Mouse (Mus musculus) ovary, adult 18-20 months (tissue): ENCODE results near the gene Syne4.

Experiments used
- DNase-seq: peaks from one replicate; pipeline ENCODE4 v3.0.0; 2022; ENCODE audit warnings: low spot score, mixed read lengths

Gene Syne4

DNA sequence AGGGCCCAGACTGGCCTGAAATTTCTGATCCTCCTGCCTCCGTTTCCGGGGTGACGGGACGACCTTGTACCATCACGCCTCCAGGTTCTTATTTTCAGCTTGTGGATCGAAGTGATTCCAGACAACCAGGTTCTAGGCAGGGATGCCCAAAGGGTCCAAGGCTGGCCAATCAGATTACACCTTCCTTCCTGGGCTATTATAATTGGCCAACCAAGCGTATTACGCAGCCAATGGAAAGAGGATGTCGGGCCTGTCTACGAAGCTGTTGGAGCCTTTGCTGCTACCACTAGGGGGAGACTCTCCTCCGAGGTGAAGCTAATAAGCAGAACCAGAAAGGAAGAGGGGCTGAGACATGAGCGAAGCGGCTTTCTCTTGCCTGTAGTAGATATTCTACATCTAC, 17.3 kb downstream of the Syne4 start:
- peak; percentile 36 for DNase-seq

DNA sequence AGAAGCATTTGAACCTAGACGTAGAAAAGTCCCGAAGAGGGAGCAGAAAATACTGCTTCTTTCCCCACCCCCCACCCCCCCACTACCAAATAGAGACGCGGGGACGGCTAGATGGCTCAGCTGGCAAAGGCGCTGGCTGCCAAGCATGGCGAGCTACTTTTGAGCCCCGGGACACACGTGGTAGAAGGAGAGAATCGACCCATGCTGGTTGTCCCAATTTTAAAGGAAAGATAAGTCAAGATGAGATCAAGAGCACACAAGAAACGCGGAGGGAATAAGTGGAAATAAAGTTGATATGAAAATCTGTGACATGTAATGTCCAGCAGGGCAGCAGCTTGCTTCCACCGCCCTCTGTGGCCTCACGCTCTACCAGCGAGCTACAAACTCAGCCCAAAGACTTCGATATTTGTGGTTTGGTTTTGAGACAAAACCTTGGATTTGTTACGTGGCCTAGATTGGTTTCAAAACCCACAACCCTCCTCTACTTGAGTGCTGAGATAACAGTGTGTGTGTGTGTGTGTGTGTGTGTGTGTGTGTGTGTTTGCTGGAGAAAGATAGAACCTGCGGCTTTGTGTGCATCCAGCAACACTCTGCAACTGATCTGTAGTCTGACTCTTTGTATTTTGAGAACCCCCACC, 18.1 kb downstream of the Syne4 start:
- no peak for DNase-seq

DNA sequence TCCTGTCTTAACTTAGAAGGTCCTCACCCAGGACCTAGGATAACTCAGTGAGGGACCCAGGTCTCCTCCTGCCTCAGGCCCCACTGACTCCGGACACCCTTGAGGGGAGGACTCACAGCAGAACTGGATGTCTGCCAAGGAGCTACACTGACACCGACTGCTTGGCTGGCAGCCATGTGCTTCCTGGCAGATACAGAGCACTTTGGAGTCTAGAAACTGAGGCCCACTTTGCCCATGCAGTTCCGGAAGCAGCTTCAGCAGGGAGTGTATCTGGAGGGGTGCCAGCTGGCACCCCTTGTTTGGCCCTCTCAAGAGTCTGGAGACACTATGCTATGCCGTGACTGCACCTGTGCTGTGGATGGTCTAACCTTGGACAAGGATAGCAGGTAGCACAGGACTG, 18.8 kb downstream of the Syne4 start:
- peak; percentile 77 for DNase-seq

DNA sequence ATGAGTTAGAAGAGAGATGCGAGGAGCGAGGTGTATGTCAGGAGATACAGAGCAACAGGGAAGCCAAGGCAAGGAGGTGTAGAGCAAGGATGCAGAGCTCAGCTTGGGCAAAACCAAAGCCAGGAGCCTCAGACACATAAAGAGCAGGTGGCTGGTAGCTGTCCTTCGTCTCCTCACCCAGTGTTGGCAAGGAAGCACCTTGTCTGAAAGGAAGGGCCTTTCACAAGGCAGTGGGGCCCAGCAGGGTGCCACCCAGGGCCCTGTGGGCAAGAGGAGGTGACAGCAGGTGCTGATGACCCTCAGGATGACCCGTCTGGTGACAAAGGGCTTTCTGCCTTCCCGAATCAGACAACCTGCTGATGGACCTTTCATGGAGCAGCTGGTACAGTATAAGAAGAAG, 20.0 kb downstream of the Syne4 start:
- DNase-seq = no peak

DNA sequence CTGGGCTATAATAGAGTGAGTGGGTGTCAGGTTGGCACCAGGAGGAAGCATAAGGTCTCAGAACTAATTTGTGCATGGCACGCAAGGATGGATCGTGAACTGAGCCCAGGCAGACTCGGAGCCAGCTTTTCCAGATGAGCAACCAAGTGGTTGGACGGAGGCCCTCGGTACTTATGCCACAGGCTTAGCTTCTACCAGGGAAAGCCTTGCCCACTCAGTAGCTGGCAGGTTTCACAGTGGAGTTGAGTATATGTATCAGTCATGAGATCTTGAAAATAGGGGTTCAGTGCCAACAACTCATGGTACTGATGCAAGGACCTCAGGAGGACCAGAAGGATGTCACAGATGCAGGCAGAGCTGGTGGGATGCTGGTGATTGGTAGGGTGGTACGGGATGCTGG, 21.1 kb downstream of the Syne4 start:
- no peak for DNase-seq

DNA sequence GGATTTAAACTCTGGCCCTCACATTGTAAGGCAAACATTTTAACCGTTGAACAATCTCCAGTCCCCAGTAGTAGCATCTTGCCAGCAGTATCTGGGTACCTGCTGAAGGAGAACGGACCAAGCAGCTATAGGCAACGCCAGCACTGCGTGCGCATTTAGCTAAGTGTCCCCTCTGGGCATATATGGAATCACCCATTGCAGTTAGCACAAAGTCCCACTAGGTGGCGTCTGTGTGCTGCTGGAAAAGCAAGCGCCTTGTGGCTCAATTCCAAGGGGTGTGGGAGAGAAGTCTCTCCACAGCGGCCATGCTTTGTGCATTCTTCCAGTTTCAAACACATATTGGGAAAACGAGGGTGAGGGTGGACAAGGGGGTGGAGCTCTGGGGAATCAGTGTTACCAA, 21.8 kb downstream of the Syne4 start:
- DNase-seq = peak; percentile 52

DNA sequence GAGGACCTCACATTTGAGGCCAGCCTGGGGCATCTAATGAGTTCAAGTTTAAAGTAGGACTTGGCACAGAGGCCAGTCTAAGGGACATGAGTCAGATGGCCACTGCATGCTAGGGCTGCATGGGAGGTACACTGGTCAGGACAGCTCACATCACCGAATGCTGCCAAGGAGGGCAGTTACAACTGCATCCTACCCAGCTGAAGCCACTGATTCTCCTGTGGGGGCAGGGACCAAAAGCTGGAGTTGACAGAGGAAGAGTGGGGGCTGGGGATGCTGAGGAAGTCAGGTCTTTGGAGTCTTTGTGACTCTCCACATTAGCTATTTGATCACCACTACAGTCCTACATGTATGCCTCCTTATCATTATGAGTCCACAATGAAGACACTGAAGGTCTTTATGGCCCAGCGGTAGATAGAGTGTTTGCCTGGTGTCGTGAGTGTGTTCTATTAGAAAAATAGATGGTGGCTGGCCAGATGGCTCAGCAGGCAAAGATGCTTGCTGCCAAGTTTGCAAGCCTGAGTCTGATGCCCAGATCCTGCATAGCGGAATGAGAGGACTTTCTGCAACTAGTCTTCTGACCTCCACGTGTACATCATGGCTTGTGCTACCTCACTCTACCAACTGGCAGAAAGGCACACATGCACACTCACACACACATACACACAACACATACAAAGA, 25.0 kb downstream of the Syne4 start:
- DNase-seq = no peak

DNA sequence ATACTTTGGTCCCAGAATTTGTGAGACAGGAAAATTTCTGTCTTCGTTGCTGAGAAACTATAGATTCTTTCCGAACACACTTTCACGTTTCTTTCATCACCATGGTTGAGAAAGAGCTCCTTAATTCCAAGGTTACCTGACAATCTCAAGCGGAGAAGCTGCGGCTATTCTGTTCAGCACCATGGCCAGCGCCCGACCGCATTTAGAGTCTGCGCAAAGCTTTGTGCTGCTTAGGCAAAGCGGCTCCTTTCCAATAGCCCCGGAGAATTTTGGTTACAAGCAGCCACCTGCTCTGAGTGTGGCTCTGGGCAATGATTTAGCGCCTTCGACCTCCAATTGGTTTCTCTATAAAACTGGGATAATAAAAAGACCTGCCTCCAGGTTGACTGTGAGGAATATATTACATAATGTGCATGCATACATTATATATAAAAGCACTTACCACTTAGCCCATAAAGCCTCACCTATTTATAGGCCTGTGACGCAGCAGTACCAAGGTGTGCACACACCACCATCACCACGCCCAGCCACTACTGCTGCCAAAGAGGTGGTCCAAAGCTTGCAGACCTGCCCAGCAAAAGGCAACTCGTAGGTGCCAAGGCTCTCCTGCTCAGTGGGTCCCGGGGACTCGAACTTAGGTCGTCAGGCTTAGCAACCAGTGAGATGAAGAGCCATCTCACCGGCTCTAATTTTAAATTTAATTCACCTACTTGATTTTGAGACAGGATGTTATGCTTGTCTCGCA, 32.2 kb downstream of the Syne4 start:
- DNase-seq = no peak

DNA sequence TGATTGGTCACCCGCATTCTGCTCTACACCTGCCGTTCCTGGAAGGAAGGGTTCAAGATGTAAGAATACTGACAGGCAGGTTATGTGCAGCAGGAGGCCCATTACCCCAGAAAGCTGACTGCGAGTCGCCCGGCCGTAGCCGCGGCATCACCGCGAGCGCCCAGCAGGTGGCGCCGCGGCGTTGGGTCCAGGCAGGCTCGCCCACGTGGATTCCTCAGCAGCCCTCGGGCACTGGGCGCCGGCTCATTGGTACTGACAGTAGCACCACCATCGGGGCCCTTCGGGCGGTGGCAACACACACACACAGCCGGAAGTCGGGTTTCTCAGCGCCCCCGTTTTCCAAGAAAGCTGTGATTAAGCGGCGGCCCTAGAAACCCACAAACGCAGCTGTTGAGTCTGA, 33.2 kb downstream of the Syne4 start:
- DNase-seq = no peak

DNA sequence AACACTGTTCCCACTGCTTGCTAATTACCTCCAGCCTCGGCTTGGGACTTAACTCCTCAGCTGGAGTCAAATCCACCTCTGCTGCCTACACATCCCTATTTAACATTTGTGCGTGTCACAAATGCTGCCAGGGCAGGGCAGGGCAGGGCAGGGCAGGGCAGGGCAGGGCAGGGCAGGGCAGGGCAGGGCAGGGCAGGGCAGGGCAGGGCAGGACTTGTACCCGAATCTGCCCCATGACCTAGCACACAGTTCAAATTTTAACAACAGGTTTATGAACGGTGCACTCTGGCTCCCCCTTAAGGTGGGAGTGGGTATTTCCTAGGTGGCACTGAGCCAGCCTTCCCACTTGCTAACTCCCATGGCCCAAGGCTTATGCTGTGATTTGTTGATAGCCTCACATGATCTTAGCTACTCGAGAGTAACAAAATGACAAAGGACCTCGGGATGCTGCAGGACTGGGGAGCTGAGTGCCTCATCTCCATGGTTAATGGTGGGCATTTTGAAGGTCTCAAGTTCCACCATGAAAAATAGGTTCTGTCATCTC, 38.7 kb downstream of the Syne4 start:
- DNase-seq = no peak

DNA sequence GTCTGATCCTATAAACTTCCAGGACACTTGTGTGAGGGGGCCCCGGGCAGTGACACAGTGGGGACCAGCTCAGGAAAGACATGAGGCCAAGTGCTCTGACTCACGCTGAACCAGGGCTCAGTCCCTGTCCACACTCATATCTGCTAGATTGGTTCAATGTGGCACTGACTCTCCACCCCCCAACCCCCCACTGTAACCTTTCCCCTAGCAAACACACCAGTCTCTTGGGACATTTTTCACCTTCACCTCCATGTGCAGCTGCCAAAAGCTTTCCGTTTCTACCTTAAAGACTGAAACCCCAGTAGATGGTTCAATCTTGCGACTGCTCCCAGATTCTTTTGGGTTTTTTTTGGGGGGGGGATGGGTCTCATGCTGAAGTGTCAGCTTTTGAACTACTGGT, 39.5 kb downstream of the Syne4 start:
- no peak for DNase-seq

DNA sequence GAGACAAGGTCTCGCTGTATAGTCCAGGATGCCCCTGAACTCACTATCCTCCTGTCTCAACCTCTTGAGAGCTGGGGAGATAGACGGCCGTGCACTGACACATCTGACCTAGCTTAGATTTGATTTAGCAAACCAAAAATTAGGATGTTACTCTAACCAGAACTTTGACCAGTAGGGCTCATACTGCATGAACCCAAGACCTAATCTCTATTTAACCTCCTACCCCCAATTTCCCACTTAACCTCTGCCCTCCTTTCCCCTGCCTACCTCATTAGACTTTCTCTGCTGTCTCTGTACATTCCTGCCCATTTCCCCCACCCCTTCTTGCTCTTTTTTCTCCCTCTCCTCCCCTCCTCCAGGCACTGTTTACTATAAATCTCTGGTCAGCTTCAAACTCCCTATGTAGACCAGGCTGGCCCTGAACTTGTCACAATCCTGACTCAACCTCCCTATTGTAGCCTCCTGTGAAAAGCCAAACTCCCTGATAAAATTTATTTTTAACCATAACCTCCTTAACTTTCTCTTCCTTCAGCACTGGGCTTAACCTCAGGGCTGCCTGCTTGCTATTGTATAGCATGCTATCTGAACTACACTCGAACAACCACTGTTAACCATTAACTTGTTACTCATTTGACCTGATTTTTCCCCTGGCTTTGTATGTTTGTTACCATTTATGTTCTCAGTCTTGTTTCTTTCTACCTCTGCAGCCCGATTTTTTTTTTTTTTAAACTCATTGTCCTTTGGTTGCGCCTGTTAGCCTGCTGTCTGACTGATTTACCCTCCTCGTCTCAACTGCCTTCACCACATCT, 44.0 kb downstream of the Syne4 start:
- no peak for DNase-seq

DNA sequence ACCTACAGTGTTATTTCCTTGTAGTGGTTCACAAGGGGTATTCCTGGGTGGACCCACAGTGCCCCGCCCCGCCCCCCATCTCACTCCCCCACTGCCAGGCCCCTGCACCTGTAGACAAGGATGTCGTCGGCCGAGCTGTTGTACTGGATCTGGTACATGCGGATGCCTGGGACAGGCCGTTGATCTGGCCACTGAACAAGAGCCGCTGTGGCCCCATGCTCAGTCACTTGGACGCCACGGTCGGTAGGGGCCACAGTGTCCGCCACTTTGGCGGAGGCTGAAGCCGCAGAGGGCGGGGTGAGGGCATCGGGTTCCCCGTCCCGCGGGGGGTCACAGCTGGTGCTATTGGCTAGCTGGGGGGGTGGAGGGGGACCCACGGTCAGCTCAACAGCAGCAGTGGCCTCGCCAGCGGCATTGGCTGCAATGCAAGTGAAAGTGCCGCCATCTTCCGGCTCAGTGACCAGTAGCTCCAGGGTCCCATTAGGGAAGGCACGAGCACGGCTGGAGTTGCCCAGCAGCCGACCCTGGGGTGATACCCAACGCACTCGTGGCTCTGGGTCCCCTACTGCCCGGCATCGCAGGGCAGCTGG, 44.8 kb downstream of the Syne4 start:
- DNase-seq = no peak

DNA sequence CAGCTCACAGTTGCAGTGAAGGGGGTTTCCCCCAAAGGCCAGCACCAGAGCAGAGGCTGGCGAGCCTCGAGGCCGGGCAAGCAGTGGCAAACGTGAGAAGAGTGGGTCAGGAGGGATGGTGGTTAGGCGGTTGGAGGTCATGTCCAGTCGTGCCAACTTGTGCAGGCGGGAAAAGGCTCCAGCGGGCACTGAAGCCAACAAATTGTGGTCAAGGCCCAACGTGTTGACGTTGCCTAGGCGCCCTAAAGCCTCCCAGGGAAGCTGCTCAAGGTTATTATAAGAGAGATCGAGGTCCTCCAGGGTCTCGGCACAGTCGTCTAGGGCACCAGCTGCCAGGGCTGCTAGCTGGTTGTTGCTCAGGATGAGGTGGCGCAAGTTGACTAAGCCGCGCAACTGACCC, 45.4 kb downstream of the Syne4 start:
- peak; percentile 38 for DNase-seq

DNA sequence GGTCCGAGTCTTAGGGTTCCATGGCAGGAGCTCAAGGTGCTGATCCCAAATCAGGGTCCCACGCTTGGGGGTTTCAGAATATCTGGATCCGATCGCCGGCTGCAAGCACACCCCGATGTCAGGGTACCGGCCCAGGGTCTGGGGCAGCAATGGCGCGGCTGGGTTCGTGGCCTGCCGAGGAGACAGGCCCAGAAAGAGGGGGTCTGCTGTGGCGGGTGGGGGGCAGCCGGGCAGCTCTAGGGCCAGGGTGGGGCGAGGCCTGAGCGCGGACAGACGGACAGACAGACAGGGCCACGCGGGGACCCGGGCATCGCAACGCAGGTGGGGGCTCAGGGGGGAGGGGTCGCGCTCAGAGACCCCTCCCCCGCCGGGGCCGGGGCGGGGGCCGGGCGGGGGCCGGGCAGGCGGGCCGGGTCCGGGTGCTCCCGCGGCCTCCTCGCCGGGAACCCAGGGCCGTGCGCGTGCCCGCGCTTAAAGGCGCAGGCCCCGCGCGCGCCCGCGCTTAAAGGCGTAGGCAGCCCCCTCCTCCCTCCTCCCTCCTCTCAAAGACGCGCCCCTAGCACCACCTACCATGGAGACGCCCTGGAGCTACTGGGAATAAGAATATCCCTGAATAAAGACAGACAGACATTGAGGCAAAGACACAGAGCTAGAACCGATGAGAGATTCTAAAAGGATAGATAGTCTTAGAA, 48.2 kb downstream of the Syne4 start, which contains the start of gene Lrfn3:
Lrfn3 (minus strand) TSS at position 121 of the 692 bp plus-strand sequence.
- DNase-seq = no peak

DNA sequence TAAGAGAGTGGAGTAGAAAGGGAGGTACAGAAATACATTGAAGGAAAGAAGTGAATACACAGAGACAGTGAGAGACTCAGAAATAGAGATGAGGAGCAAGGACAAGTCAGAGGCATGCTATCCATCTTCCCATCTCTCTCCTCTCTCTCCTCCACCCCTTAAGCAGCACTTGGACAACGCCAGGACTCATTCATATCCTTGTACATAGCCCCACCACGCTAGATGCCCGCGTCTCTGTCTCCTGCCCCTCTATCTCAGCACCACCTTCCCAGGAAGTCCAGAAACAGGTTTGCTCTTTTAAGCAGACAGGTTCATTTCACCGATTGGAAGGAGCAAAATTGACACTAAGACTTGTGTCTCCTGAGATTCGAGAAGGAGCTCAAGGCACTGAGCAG, 48.7 kb downstream of the Syne4 start:
- no peak for DNase-seq

DNA sequence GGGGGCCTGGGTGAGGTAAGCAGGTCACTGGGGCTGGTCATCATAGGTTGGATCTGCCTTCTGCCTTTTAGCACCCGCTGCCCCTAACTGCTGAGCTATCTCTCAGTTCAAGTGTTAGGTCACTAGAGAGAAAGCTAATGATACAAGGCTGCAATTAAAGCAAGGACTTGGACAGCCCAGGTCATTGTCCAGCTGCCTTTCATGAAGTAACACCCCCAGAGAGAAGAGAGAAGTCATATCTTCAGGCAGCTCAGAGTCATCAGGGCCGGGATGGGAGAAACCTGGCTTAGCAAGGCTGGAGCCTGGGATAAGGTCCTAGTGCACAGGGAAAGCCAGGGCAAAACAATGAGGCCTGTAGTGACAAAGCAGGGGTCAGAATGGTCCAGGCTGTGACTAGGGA, 52.9 kb downstream of the Syne4 start:
- no peak for DNase-seq
